Mouse (Mus musculus): ENCODE results near the gene Prrg3. TPM values are rescaled to one million over a fixed set of nuclear protein-coding genes. Genes with fewer than 3 reads are reported as not detected.

The Prrg3 gene
- polyA plus RNA-seq (2015; fragmentation: Nextera tagmentation; extraction: Ambion mirVana): 0.41 and 0.59 TPM in 2 replicates

- Histone ChIP-seq H3K9me3 (ENCODE audit: low read length) (no peaks in the 10 kb centered on the region), H3K27me3 (ENCODE audit: insufficient read depth, low read length) (peaks cover 27% of the 10 kb centered on the region; the same call in 1 of the 2 replicates), H3K4me2 (ENCODE audit: low read depth, low read length) (peak within 1 kb of the TSS; percentile 32; the same call in 1 of the 2 replicates), H3K27ac (ENCODE audit: low read depth) (no peak within 1 kb of the TSS), H3K4me3 (ENCODE audit: low read depth, low read length) (peak within 1 kb of the TSS; percentile 13; the same call in 1 of the 2 replicates), H3K4me1 (ENCODE audit: insufficient read depth) (no peaks in the 10 kb centered on the region), H3K9ac (replicated peaks) (no peak within 1 kb of the TSS), H3K36me3 (replicated peaks; ENCODE audit: insufficient read depth, low read length) (no peaks in the 10 kb centered on the region)
- ATAC-seq (no peak), DNase-seq (peak; percentile 17)
- TF ChIP-seq EP300 (IDR thresholded peaks at IDR 0.05; ENCODE audit: low read depth) (no peak), CTCF (IDR thresholded peaks at IDR 0.05; ENCODE audit: low read depth) (no peak)
- WGBS (ENCODE audit: insufficient replicate concordance): 18% methylated on average over 33 of the region's 72 CpGs
Observed at GRCm38 (mm10) chrX:71962073-71963051, at the start of gene Prrg3. TSS of gene Prrg3 (plus strand) at chrX:71962624.

DNA sequence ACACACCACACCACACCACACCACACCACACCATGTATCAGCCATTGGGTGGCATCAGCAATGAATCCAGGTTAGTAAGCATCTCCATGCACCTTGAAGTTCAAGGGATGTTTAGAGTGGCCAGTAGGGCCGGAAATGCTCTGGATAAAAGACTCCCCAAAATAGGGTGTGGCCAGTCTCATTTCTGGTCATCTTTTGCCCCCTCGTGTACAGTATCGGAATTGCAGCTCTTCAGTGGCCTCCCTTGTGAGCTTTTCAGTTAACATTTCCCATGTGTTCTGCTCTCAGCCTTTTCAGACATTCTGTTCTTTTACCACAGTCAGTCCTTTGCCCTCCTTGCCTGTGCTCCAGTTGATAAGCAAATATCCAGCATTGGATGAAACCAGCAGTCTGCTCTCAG lies 15.8 kb upstream of the Prrg3 start:
- 18% methylated on average over 3 of the region's 3 CpGs for WGBS (ENCODE audit: insufficient replicate concordance)

GRCm38 (mm10) chrX:71958366-71958765 lies 4.1 kb upstream of the Prrg3 start:
- no peaks in the 10 kb centered on the region for H3K9me3 ChIP-seq (ENCODE audit: low read length)
- DNase-seq: no peak
- no peak overlapping the region for H3K4me2 ChIP-seq (ENCODE audit: low read depth, low read length)
- ATAC-seq: no peak
- H3K4me3 ChIP-seq (ENCODE audit: low read depth, low read length): no peak overlapping the region
- no peak overlapping the region for H3K9ac ChIP-seq (replicated peaks)
- peaks cover 24% of the 10 kb centered on the region; the same call in 1 of the 2 replicates for H3K27me3 ChIP-seq (ENCODE audit: insufficient read depth, low read length)
- H3K4me1 ChIP-seq (ENCODE audit: insufficient read depth): no peaks in the 10 kb centered on the region
- H3K36me3 ChIP-seq (replicated peaks; ENCODE audit: insufficient read depth, low read length): no peaks in the 10 kb centered on the region
- no peak for TF ChIP-seq CTCF (IDR thresholded peaks at IDR 0.05; ENCODE audit: low read depth)
- TF ChIP-seq EP300 (IDR thresholded peaks at IDR 0.05; ENCODE audit: low read depth): no peak
- no peak overlapping the region for H3K27ac ChIP-seq (ENCODE audit: low read depth)

More for the DNA sequence above, 15.8 kb upstream of the Prrg3 start:
- TF ChIP-seq CTCF (IDR thresholded peaks at IDR 0.05; ENCODE audit: low read depth) (peak; percentile 72), EP300 (IDR thresholded peaks at IDR 0.05; ENCODE audit: low read depth) (no peak)
- Histone ChIP-seq H3K27me3 (ENCODE audit: insufficient read depth, low read length) (peaks cover 3% of the 10 kb centered on the region; the same call in 1 of the 2 replicates), H3K4me2 (ENCODE audit: low read depth, low read length) (no peak overlapping the region), H3K36me3 (replicated peaks; ENCODE audit: insufficient read depth, low read length) (no peaks in the 10 kb centered on the region), H3K4me1 (ENCODE audit: insufficient read depth) (no peaks in the 10 kb centered on the region), H3K27ac (ENCODE audit: low read depth) (no peak overlapping the region), H3K9me3 (ENCODE audit: low read length) (no peaks in the 10 kb centered on the region), H3K4me3 (ENCODE audit: low read depth, low read length) (no peak overlapping the region), H3K9ac (replicated peaks) (no peak overlapping the region)
- DNase-seq (peak; percentile 46), ATAC-seq (no peak)

DNA sequence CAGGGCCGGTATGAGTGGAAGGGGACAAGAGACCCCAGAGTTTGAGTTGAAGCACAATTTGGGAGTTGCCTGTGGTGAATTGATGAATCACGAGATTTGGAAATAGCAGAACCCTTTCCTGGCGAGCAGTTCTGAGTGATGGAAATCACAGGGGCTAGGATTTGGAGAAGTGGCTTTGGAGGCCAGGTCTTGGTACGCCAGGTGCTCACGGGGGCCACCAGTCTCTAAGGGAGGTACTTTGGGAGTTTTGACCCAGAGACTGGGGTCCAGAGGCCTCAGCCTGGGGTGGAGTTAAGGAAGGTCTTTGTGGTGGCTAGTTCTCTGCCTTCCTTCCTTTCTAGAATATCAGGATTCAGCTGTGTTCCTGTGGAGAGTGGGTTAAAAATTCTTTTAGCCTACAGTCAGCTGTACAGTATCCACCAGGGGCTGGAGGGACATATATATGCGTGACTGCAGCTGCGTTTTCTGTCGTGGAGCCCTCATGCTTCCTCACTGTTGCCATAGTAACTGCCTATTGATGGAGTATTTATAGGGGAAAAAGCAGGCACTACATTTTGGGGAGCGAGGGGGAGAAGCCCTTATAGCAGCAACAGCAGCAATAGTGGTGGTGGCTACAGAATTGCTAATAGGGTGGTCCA lies 970 bp downstream of the Prrg3 start:
- ATAC-seq (no peak), DNase-seq (no peak)
- Histone ChIP-seq H3K4me3 (ENCODE audit: low read depth, low read length) (peak overlapping the region; percentile 13; the same call in 1 of the 2 replicates), H3K9me3 (ENCODE audit: low read length) (no peaks in the 10 kb centered on the region), H3K36me3 (replicated peaks; ENCODE audit: insufficient read depth, low read length) (no peaks in the 10 kb centered on the region), H3K4me1 (ENCODE audit: insufficient read depth) (no peaks in the 10 kb centered on the region), H3K27ac (ENCODE audit: low read depth) (no peak overlapping the region), H3K27me3 (ENCODE audit: insufficient read depth, low read length) (peaks cover 27% of the 10 kb centered on the region; the same call in 1 of the 2 replicates), H3K4me2 (ENCODE audit: low read depth, low read length) (0 out of 2 replicates have a peak overlapping the region, but pooled peaks have one; percentile 32), H3K9ac (replicated peaks) (no peak overlapping the region)
- 48% methylated on average over 9 of the region's 9 CpGs for WGBS (ENCODE audit: insufficient replicate concordance)
- TF ChIP-seq CTCF (IDR thresholded peaks at IDR 0.05; ENCODE audit: low read depth) (no peak), EP300 (IDR thresholded peaks at IDR 0.05; ENCODE audit: low read depth) (no peak)

DNA sequence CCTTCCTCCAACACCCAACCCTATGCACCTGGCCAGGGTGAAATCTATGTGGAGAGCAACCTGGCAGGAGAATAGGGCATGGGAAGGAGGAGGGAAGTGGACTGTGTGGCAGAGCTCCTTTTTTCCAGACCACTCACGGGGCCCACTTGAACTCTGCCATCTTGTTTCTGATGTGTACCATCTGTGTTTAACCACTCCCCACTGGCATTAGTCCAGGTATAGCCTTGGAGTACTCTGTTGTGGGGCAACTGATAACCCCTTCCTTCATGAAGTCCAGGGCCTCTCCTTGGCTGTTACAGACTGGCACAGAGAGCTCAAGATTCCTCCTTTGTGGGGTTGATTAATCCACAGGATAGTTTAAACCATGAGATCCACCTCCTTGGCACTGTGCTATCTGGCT lies 5.8 kb downstream of the Prrg3 start:
- no peak for ATAC-seq
- peaks cover 5% of the 10 kb centered on the region; the same call in 1 of the 2 replicates for H3K27me3 ChIP-seq (ENCODE audit: insufficient read depth, low read length)
- no peaks in the 10 kb centered on the region for H3K36me3 ChIP-seq (replicated peaks; ENCODE audit: insufficient read depth, low read length)
- no peak overlapping the region for H3K4me3 ChIP-seq (ENCODE audit: low read depth, low read length)
- no peaks in the 10 kb centered on the region for H3K9me3 ChIP-seq (ENCODE audit: low read length)
- no peak overlapping the region for H3K4me2 ChIP-seq (ENCODE audit: low read depth, low read length)
- H3K4me1 ChIP-seq (ENCODE audit: insufficient read depth): no peaks in the 10 kb centered on the region
- TF ChIP-seq CTCF (IDR thresholded peaks at IDR 0.05; ENCODE audit: low read depth) (no peak), EP300 (IDR thresholded peaks at IDR 0.05; ENCODE audit: low read depth) (no peak)
- H3K27ac ChIP-seq (ENCODE audit: low read depth): no peak overlapping the region
- 63% methylated on average over 1 of the region's 1 CpGs for WGBS (ENCODE audit: insufficient replicate concordance)
- no peak for DNase-seq
- H3K9ac ChIP-seq (replicated peaks): no peak overlapping the region

DNA sequence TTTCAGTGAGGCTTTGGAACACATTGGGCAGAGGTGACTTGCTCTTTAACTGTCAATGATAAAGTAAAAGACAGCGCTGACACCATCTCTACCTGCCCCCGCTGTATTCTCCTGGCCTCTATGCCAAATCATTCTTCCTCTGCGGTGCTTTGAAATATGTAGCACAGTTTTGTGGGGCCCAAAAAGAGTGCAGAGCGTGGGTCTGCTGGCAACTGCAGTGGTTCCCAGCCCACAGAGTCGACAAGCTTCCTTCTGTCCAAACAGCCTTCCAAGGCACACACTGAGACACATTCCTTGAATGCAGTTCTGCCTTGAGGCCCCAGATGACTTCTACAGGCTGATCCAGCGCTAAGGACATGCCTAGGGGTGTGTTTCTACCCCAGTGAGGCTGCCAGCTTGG lies 6.4 kb downstream of the Prrg3 start:
- no peak for ATAC-seq
- WGBS (ENCODE audit: insufficient replicate concordance): 67% methylated on average over 6 of the region's 6 CpGs
- Histone ChIP-seq H3K4me2 (ENCODE audit: low read depth, low read length) (no peak overlapping the region), H3K4me1 (ENCODE audit: insufficient read depth) (no peaks in the 10 kb centered on the region), H3K27ac (ENCODE audit: low read depth) (no peak overlapping the region), H3K4me3 (ENCODE audit: low read depth, low read length) (no peak overlapping the region), H3K9me3 (ENCODE audit: low read length) (no peaks in the 10 kb centered on the region), H3K27me3 (ENCODE audit: insufficient read depth, low read length) (no peaks in the 10 kb centered on the region), H3K36me3 (replicated peaks; ENCODE audit: insufficient read depth, low read length) (no peaks in the 10 kb centered on the region), H3K9ac (replicated peaks) (no peak overlapping the region)
- TF ChIP-seq EP300 (IDR thresholded peaks at IDR 0.05; ENCODE audit: low read depth) (no peak), CTCF (IDR thresholded peaks at IDR 0.05; ENCODE audit: low read depth) (no peak)
- no peak for DNase-seq

All from liver, postnatal 0 days (tissue).